Mouse (Mus musculus) brain, adult 2 months (tissue): ENCODE data around the gene St7.

Source experiments
- DNase-seq: peaks from one replicate; pipeline ENCODE4 v3.0.0; 2011; ENCODE audit warnings: low read depth, low spot score

Gene St7

GRCm38 (mm10) chr6:17947130-17947831 lies 254.5 kb downstream of the St7 start:
- no peak for DNase-seq

- no peak for DNase-seq
Measured at GRCm38 (mm10) chr6:17949103-17949502, 256.4 kb downstream of the St7 start.

GRCm38 (mm10) chr6:17951779-17952178 lies 259.0 kb downstream of the St7 start:
- DNase-seq, result no peak

- no peak for DNase-seq
Measured at GRCm38 (mm10) chr6:17963455-17963854, 270.7 kb downstream of the St7 start.

- DNase-seq, result peak; percentile 56
Measured at GRCm38 (mm10) chr6:17968467-17969144, 275.9 kb downstream of the St7 start.

GRCm38 (mm10) chr6:17969815-17970214 lies 277.1 kb downstream of the St7 start:
- DNase-seq, result no peak

- DNase-seq, result no peak
Measured at GRCm38 (mm10) chr6:17971393-17971792, 278.7 kb downstream of the St7 start.

- DNase-seq, result peak; percentile 43
Measured at GRCm38 (mm10) chr6:17974416-17974815, 281.7 kb downstream of the St7 start.

GRCm38 (mm10) chr6:17977165-17977564 lies 284.4 kb downstream of the St7 start:
- DNase-seq, result no peak

GRCm38 (mm10) chr6:17978324-17978723 lies 285.6 kb downstream of the St7 start:
- DNase-seq, result peak; percentile 81

- DNase-seq, result peak; percentile 57
Measured at GRCm38 (mm10) chr6:17978881-17979280, 286.1 kb downstream of the St7 start.

GRCm38 (mm10) chr6:17979361-17979760 lies 286.6 kb downstream of the St7 start:
- no peak for DNase-seq

GRCm38 (mm10) chr6:17990173-17991028 lies 297.7 kb downstream of the St7 start:
- no peak for DNase-seq

GRCm38 (mm10) chr6:17991625-17992024 lies 298.9 kb downstream of the St7 start:
- no peak for DNase-seq
